Mouse (Mus musculus) C2C12 (cell line): ENCODE measurements around the gene Palm.

Experiments used
- CEBPB ChIP-seq: IDR thresholded peaks from one replicate; pipeline ENCODE4 v1.6.1; 2011; ENCODE audit warnings: low read depth, mild to moderate bottlenecking, control low read depth, moderate library complexity
- CTCF ChIP-seq: IDR thresholded peaks from one replicate; pipeline ENCODE4 v1.5.1; 2011; ENCODE audit not compliant: control insufficient read depth, insufficient read depth, insufficient read length

GRCm38 (mm10) chr10:79820782-79821181 lies 27.4 kb downstream of the Palm start, which contains the start of gene Misp:
- TF ChIP-seq CTCF (no peak), CEBPB (no peak)
